Mouse (Mus musculus) lung, postnatal 0 days (tissue): ENCODE measurements around the gene Irf2. TPM values are rescaled to one million over a fixed set of nuclear protein-coding genes. Genes with fewer than 3 reads are reported as not detected.

ENCODE experiments used
- ATAC-seq: fragments of 200-750 bp; cut with Nextera tagmentation; 2 replicates; pipeline ENCODE4 v1.8.0; 2017; ENCODE audit warnings: moderate library complexity
- DNase-seq: peaks from one replicate; pipeline ENCODE4 v3.0.0-alpha.2; 2016; ENCODE audit warnings: low spot score
- H3K27ac ChIP-seq: fragments of 300-500 bp; sonication (generic); 2 replicates; pipeline ENCODE4 v1.5.1; 2014; ENCODE audit warnings: antibody characterized with exemption, mild to moderate bottlenecking, low read length, mixed read lengths
- H3K27me3 ChIP-seq: fragments of 300-500 bp; sonication (generic); replicated peaks from 2 replicates; pipeline ENCODE4 v1.6.1; 2014; ENCODE audit warnings: low read length, mixed read lengths; ENCODE audit not compliant: insufficient read depth
- H3K36me3 ChIP-seq: fragments of 300-500 bp; sonication (generic); 2 replicates; pipeline ENCODE4 v1.6.1; 2014; ENCODE audit warnings: low read length, mixed read lengths; ENCODE audit not compliant: insufficient read depth
- H3K4me1 ChIP-seq: fragments of 300-500 bp; sonication (generic); 2 replicates; pipeline ENCODE4 v1.6.1; 2014; ENCODE audit warnings: antibody characterized with exemption, low read depth, low read length, mixed read lengths; ENCODE audit not compliant: insufficient read depth
- H3K4me2 ChIP-seq: fragments of 300-500 bp; sonication (generic); replicated peaks from 2 replicates; pipeline ENCODE4 v1.6.1; 2014; ENCODE audit warnings: low read depth, mild to moderate bottlenecking, low read length, moderate library complexity, mixed read lengths
- H3K4me3 ChIP-seq: fragments of 300-500 bp; sonication (generic); 2 replicates; pipeline ENCODE4 v1.5.1; 2014; ENCODE audit warnings: low read depth, low read length
- H3K9ac ChIP-seq: fragments of 300-500 bp; sonication (generic); replicated peaks from 2 replicates; pipeline ENCODE4 v1.6.1; 2014; ENCODE audit warnings: low read depth, mild to moderate bottlenecking
- H3K9me3 ChIP-seq: fragments of 300-500 bp; sonication (generic); 2 replicates; pipeline ENCODE4 v1.6.1; 2016; ENCODE audit warnings: low read length, mixed read lengths
- CTCF ChIP-seq: IDR thresholded peaks from 2 replicates; pipeline ENCODE4 v1.5.1; 2016; ENCODE audit warnings: antibody characterized with exemption, mild to moderate bottlenecking
- EP300 ChIP-seq: IDR thresholded peaks from 2 replicates; pipeline ENCODE4 v1.6.1; 2016; ENCODE audit warnings: antibody characterized with exemption, mild to moderate bottlenecking, control low read depth
- WGBS: fragments of 180-500 bp; shearing (Covaris S2); extraction: QIAGEN DNeasy Blood & Tissue Kit; methylation state at CpG from one replicate; pipeline ENCODE4 v1.1.7; 2014; 5-methylcytosine and 5-hydroxymethylcytosine counted together
- polyA plus RNA-seq: library from polyadenylated mRNA; unstranded; fragments of >200 nt; fragmentation: Nextera tagmentation; extraction: Ambion mirVana; gene quantifications from 2 replicates; pipeline ENCODE4 v1.2.1, GENCODE M21; 2015

Irf2 gene
- polyA plus RNA-seq, 1 experiment from 2014 or later: 64.9 TPM

DNA sequence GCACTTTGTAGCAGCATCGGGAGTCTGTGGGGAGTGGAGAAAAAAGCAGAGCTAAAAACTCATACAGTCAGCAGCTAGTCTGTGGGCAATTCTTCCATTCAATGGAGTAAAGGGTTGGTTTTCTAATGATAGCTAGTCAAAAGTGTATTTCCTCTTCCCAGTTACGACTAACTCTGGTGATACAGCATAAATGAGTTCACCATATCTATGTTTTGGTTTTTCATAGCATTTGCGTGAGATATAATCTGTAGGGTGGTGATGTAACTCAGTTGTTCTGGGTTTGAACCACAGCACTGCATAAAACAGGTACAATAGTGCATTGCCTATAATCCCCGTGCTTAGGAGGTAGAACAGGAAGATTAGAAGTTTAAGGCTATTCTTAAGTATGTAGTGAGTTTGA, 131.6 kb downstream of the Irf2 start:
- H3K36me3 ChIP-seq: no peaks in the 10 kb centered on the region
- no peak overlapping the region for H3K4me3 ChIP-seq
- H3K4me1 ChIP-seq: peaks cover 18% of the 10 kb centered on the region; the same call in 1 of the 2 replicates
- 84% methylated on average over 4 of the region's 4 CpGs for WGBS
- no peak overlapping the region for H3K4me2 ChIP-seq
- no peaks in the 10 kb centered on the region for H3K9me3 ChIP-seq
- H3K27ac ChIP-seq: no peak overlapping the region
- H3K27me3 ChIP-seq: no peaks in the 10 kb centered on the region
- ATAC-seq (no peak), DNase-seq (no peak)
- no peak overlapping the region for H3K9ac ChIP-seq
- TF ChIP-seq CTCF (no peak), EP300 (no peak)

DNA sequence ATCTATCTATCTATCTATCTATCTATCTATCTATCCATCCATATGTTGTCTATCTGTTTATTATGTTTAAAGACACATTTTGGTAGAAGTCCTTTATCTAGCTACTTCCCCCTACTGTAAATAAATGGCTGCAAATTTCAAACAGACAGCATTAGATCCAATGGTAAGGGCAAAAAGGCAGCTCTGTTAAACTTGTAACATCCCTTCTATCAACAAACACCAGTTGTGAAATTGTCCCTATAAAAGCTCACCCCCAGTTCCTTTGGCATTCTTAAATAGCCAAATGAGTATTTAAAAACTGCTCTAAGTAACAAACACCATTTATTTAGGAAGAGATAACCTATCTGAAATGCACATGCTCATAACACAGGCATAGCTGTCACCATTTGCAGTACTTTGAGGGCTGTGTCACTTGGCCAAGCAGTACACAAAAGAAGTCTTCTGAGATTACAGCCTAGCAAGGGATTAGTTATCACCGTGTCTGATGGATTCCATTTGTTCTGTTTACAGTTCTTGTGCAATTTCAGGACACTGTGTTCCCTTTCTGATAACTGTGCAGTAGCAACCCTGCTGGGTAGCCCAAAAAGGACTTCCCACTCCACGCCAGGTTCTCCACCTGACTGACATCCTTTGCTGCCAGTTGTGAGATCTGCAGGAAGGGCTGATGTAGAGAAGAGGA, 136.2 kb downstream of the Irf2 start:
- DNase-seq: peak; percentile 94
- Histone ChIP-seq H3K9me3 (no peaks in the 10 kb centered on the region), H3K27me3 (no peaks in the 10 kb centered on the region), H3K36me3 (no peaks in the 10 kb centered on the region), H3K9ac (no peak overlapping the region), H3K4me3 (no peak overlapping the region), H3K4me2 (no peak overlapping the region), H3K4me1 (peaks cover 4% of the 10 kb centered on the region; the same call in 1 of the 2 replicates), H3K27ac (peak overlapping the region; percentile 70)
- TF ChIP-seq CTCF (no peak), EP300 (peak; percentile 98)
- ATAC-seq: peak; percentile 93
- 5% methylated on average over 2 of the region's 2 CpGs for WGBS

DNA sequence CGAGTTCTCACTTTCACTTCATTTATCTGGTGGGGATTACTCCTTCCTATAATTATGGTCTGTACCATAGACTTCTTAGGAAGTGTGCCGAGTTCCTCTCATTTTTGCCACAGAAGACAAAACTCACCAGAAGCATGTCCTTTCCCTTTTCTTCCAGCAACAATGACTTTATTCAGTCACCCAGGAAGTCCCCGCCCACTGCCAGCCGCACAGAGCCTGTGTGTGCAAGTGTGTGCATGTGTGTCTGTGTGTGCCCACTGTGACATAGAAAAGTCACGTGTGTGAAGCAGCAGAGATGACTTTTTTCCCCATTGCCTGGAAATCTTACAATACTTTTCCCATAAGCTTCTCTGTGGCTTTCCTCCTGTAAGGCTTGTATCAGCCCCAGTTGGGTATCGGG, 141.8 kb downstream of the Irf2 start:
- Histone ChIP-seq H3K9ac (no peak overlapping the region), H3K36me3 (no peaks in the 10 kb centered on the region), H3K27me3 (no peaks in the 10 kb centered on the region), H3K4me2 (no peak overlapping the region), H3K4me1 (no peaks in the 10 kb centered on the region), H3K4me3 (no peak overlapping the region), H3K27ac (no peak overlapping the region), H3K9me3 (no peaks in the 10 kb centered on the region)
- no peak for ATAC-seq
- WGBS: 74% methylated on average over 6 of the region's 6 CpGs
- DNase-seq: no peak
- TF ChIP-seq CTCF (no peak), EP300 (no peak)

DNA sequence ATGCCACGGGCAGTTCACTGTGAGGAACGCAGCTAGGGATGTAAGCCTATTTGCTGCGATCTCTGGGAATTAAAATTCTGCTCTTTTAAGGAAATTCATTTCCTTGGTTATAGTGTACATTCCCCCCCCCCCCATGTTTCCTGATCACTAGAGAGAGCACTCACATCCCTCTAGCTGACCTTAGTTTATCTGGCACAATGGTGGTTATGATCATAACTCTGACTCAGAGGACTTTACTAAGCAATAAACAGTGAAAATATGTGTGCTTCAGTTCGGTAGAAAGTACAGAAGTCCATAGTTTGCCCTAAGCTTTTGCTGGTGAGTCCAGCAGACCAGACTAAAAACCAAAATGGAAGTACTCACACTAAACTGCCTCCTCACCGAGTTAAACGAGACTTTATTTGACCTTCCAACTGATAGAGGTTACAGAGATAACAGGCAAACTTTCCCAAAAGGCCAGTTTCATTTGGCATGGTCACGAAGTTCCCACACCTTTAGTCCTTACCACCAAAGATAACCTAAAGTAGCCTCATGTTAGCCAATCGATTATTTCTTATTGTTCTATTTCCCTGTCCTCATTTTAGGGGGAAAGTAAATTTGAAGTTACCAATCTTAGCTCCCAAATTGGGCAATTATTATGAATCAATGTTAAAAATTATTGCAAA, 142.4 kb downstream of the Irf2 start:
- H3K4me3 ChIP-seq: no peak overlapping the region
- no peaks in the 10 kb centered on the region for H3K27me3 ChIP-seq
- no peaks in the 10 kb centered on the region for H3K36me3 ChIP-seq
- H3K9me3 ChIP-seq: no peaks in the 10 kb centered on the region
- ATAC-seq (no peak), DNase-seq (no peak)
- WGBS: 68% methylated on average over 8 of the region's 8 CpGs
- TF ChIP-seq EP300 (no peak), CTCF (no peak)
- H3K27ac ChIP-seq: no peak overlapping the region
- no peak overlapping the region for H3K4me2 ChIP-seq
- no peaks in the 10 kb centered on the region for H3K4me1 ChIP-seq
- no peak overlapping the region for H3K9ac ChIP-seq

DNA sequence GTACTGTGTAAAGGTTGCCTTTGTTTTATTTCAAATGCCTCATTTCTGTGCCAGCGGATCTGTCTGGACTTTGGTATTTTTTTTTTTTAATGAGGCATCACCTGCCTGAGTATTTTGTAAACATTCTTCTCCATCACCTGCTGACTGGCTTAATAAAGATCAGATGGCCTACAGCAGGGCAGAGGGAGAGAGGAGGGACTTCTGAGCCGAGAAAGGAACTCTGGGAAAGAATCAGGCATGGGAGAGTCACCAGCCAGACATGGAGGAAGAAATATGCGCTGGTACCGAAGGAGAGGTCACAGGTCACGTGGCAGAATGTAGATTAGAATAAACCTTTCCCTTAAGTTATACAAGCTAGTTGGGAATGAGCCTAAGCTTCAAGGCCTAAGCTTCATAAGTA, 143.2 kb downstream of the Irf2 start:
- H3K27ac ChIP-seq: no peak overlapping the region
- WGBS: 35% methylated on average over 5 of the region's 5 CpGs

DNA sequence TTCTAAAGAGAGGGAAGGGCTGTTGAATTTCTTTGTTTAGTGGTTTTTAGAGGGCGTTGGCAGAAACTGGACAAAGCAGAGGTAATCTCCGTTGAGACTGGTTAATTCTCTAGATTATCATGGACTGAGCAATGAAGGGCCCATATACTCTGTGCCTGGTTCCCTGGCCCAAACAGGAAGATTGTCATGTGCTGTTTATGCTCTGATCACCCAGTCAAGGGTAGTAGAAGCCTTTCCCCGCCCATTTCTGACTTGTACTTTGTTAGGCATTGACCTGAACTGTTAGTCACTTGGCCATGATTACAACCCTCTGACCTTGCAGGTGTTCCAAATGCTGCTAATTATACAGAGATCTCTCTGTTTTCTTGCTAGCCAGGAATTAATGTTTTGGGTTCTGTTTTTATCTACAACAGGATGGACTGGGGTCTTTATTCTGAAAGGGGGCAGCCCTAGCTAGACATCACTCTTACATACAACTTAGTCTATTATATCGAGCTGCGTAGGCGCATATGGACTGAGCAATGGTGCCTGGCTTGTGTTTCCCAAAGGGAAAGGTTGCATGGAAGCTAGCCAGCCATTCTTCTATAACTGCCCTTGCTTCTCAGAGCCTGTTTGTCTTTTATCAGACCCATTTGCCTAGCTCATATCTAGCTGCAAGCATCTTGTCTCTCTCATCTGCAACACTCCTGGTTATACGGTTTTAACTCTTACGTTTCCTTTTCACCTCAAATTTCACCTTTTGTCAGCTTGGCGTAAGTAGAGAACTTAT, 143.9 kb downstream of the Irf2 start:
- Histone ChIP-seq H3K4me1 (0 out of 2 replicates have a peak, but pooled peaks cover 3% of the 10 kb centered on the region), H3K4me2 (no peak overlapping the region), H3K9ac (no peak overlapping the region), H3K27ac (no peak overlapping the region), H3K36me3 (no peaks in the 10 kb centered on the region), H3K27me3 (no peaks in the 10 kb centered on the region), H3K4me3 (no peak overlapping the region), H3K9me3 (no peaks in the 10 kb centered on the region)
- no peak for DNase-seq
- WGBS: 81% methylated on average over 9 of the region's 9 CpGs
- ATAC-seq: no peak
- no peak for TF ChIP-seq EP300
- TF ChIP-seq CTCF: no peak

More for the DNA sequence above, 143.2 kb downstream of the Irf2 start:
- Histone ChIP-seq H3K4me1 (0 out of 2 replicates have a peak, but pooled peaks cover under 1% of the 10 kb centered on the region), H3K4me3 (no peak overlapping the region), H3K27me3 (no peaks in the 10 kb centered on the region), H3K9me3 (no peaks in the 10 kb centered on the region), H3K36me3 (no peaks in the 10 kb centered on the region), H3K4me2 (no peak overlapping the region), H3K9ac (no peak overlapping the region)
- peak; percentile 4; the same call in 1 of the 2 replicates for ATAC-seq
- DNase-seq: no peak
- TF ChIP-seq CTCF: no peak
- TF ChIP-seq EP300: no peak
